In genomic region chr1:161791854-161792686, GRCm38 (mm10) we compare ENCODE assay signal across 21 mouse cellular contexts. TPM values are rescaled to one million over a fixed set of nuclear protein-coding genes. Genes with fewer than 3 reads are reported as not detected.
DNase-seq lines count a peak whose midpoint lies in the region; ATAC-seq and TF ChIP-seq lines count a peak whose summit lies in the region.
"Had no signal": no experiment of that assay in that cellular context is flagged by ENCODE, and none has a peak within 500 bp of the region (broad histone marks: within the 10 kb centered on the region; RNA-seq: fewer than 3 reads in every experiment).

No protein-coding gene starts in this region.

- H3K27me3 ChIP-seq in intestine, embryonic 15.5 days (replicated peaks) = no peaks in the 10 kb centered on the region
- H3K27me3 ChIP-seq in intestine, postnatal 0 days (replicated peaks; ENCODE audit: control insufficient read depth, insufficient read depth, low read length) = no peaks in the 10 kb centered on the region
- no peaks in the 10 kb centered on the region for H3K27me3 ChIP-seq in liver, embryonic 11.5 days (replicated peaks; ENCODE audit: control insufficient read depth, insufficient read depth, low read length)
- H3K27me3 ChIP-seq: forebrain, embryonic 15.5 days; limb, embryonic 15.5 days; midbrain, embryonic 12.5 days had no signal

- H3K36me3 ChIP-seq in intestine, embryonic 15.5 days = no peaks in the 10 kb centered on the region
- H3K36me3 ChIP-seq in intestine, postnatal 0 days (ENCODE audit: control insufficient read depth, insufficient read depth) = no peaks in the 10 kb centered on the region
- no peaks in the 10 kb centered on the region for H3K36me3 ChIP-seq in liver, embryonic 11.5 days (ENCODE audit: control insufficient read depth, insufficient read depth, low read length)
- H3K36me3 ChIP-seq: forebrain, embryonic 15.5 days; limb, embryonic 15.5 days; midbrain, embryonic 12.5 days had no signal

- no peak for TF ChIP-seq CTCF in intestine, postnatal 0 days (IDR thresholded peaks at IDR 0.05; ENCODE audit: low read depth)

- H3K4me3 ChIP-seq in intestine, embryonic 15.5 days (replicated peaks) = no peak overlapping the region
- H3K4me3 ChIP-seq in intestine, postnatal 0 days (ENCODE audit: low read depth, low read length) = no peak overlapping the region
- H3K4me3 ChIP-seq in liver, embryonic 11.5 days (ENCODE audit: low read depth, low read length) = no peak overlapping the region
- H3K4me3 ChIP-seq: forebrain, embryonic 15.5 days; limb, embryonic 15.5 days; midbrain, embryonic 12.5 days had no signal

- DNase-seq in liver, embryonic 11.5 days (ENCODE audit: low spot score) = no peak
- no peak for DNase-seq in kidney, adult 9 months
- DNase-seq in left cerebral cortex, postnatal 10 days (ENCODE audit: extremely low spot score in 1 of 2, low spot score in 2 of 2) = no peak
- DNase-seq in frontal cortex, adult 2 months (ENCODE audit: extremely low spot score in 1 of 2, low spot score in 1 of 2) = no peak
- DNase-seq: cerebellum, postnatal 14 days; kidney, postnatal 10 days; layer of hippocampus, adult 9-11 months; lung, postnatal 36 days; right cerebral cortex, postnatal 4 days; thymus, adult 2 months had no signal

- WGBS in intestine, embryonic 15.5 days = 88% methylated on average over 8 of the region's 8 CpGs
- 84% methylated on average over 8 of the region's 8 CpGs for WGBS in intestine, postnatal 0 days
- WGBS in liver, embryonic 11.5 days = 64% methylated on average over 8 of the region's 8 CpGs

- no peak overlapping the region for H3K9ac ChIP-seq in intestine, embryonic 15.5 days
- no peak overlapping the region for H3K9ac ChIP-seq in intestine, postnatal 0 days (ENCODE audit: low read depth, low read length)
- H3K9ac ChIP-seq in liver, embryonic 11.5 days (ENCODE audit: low read depth, low read length) = no peak overlapping the region
- H3K9ac ChIP-seq: forebrain, embryonic 15.5 days; limb, embryonic 15.5 days; midbrain, embryonic 12.5 days had no signal

- H3K4me1 ChIP-seq in intestine, embryonic 15.5 days (replicated peaks) = no peaks in the 10 kb centered on the region
- H3K4me1 ChIP-seq in intestine, postnatal 0 days (replicated peaks; ENCODE audit: control insufficient read depth, insufficient read depth, low read length) = no peaks in the 10 kb centered on the region
- H3K4me1 ChIP-seq in liver, embryonic 11.5 days (replicated peaks; ENCODE audit: control insufficient read depth, insufficient read depth, low read length) = peaks cover 13% of the 10 kb centered on the region
- H3K4me1 ChIP-seq: forebrain, embryonic 15.5 days; limb, embryonic 15.5 days; midbrain, embryonic 12.5 days had no signal

- H3K27ac ChIP-seq in intestine, embryonic 15.5 days = no peak overlapping the region
- no peak overlapping the region for H3K27ac ChIP-seq in intestine, postnatal 0 days (ENCODE audit: low read depth, low read length)
- peak overlapping the region; percentile 78 for H3K27ac ChIP-seq in liver, embryonic 11.5 days (ENCODE audit: low read depth, low read length)
- H3K27ac ChIP-seq: forebrain, embryonic 15.5 days; limb, embryonic 15.5 days; midbrain, embryonic 12.5 days had no signal

- H3K4me2 ChIP-seq in intestine, embryonic 15.5 days (replicated peaks) = no peak overlapping the region
- no peak overlapping the region for H3K4me2 ChIP-seq in intestine, postnatal 0 days (replicated peaks; ENCODE audit: low read depth)
- H3K4me2 ChIP-seq in liver, embryonic 11.5 days = peak overlapping the region; percentile 54
- H3K4me2 ChIP-seq: forebrain, embryonic 15.5 days; limb, embryonic 15.5 days; midbrain, embryonic 12.5 days had no signal

- intact Hi-C loops in left cerebral cortex, postnatal 10 days (cut with DNase I) = no loop called here

- ATAC-seq in intestine, embryonic 15.5 days = peak; percentile 34; the same call in 1 of the 2 replicates
- no peak for ATAC-seq in intestine, postnatal 0 days
- ATAC-seq in common myeloid progenitor, adult 5-6 weeks (replicated peaks; ENCODE audit: low read depth, poor library complexity, severe bottlenecking) = 0 out of 2 replicates have a peak, but pooled peaks have one; percentile 35
- ATAC-seq in liver, embryonic 11.5 days (replicated peaks; ENCODE audit: low FRiP score) = peak; percentile 95
- peak; percentile 72 for ATAC-seq in megakaryocyte-erythroid progenitor cell, adult 5-6 weeks (replicated peaks; ENCODE audit: low FRiP score, low TSS enrichment, poor library complexity, severe bottlenecking)
- ATAC-seq: forebrain, embryonic 15.5 days had no signal

- no peaks in the 10 kb centered on the region for H3K9me3 ChIP-seq in intestine, embryonic 15.5 days
- H3K9me3 ChIP-seq in intestine, postnatal 0 days (ENCODE audit: control insufficient read depth) = no peaks in the 10 kb centered on the region
- no peaks in the 10 kb centered on the region for H3K9me3 ChIP-seq in liver, embryonic 11.5 days (ENCODE audit: control insufficient read depth, low read length)
- H3K9me3 ChIP-seq: forebrain, embryonic 15.5 days; limb, embryonic 15.5 days; midbrain, embryonic 12.5 days had no signal

RNA-seq across cellular contexts. Expression of gene Fasl, which starts 3.8 kb away (rescaled TPM):
- not detected in 2 replicates for polyA plus RNA-seq in intestine, embryonic 15.5 days (2015; fragmentation: Nextera tagmentation; extraction: Ambion mirVana)
- not detected in 2 replicates for polyA plus RNA-seq in intestine, postnatal 0 days (2015; fragmentation: Nextera tagmentation; extraction: Ambion mirVana)
- total RNA-seq in common myeloid progenitor, adult 5-6 weeks (2017) = not detected in 2 replicates
- polyA plus RNA-seq in liver, embryonic 11.5 days (2014; fragmentation: Nextera tagmentation; extraction: Ambion mirVana) = not detected in 2 replicates
- not detected in 2 replicates for total RNA-seq in megakaryocyte-erythroid progenitor cell, adult 5-6 weeks (2014; fragmentation: Nextera tagmentation)
- 3.2 TPM in 1 of 2 replicates, not detected in the other for total RNA-seq in megakaryocyte-erythroid progenitor cell, adult 5-6 weeks (2017)
- total RNA-seq in left cerebral cortex, postnatal 10 days (2021) = under 1 TPM in 1 of 2 experiments, not detected in 1; 0.36 TPM
- polyA plus RNA-seq in frontal cortex, adult 2 months (2012; rRNA removed) = 0.15 and 0.32 TPM in 2 replicates
- total RNA-seq: adrenal gland, postnatal 4 days; gastrocnemius, postnatal 4 days had no signal
- polyA plus RNA-seq: heart, embryonic 14.5 days; intestine, embryonic 14.5 days; limb, embryonic 15.5 days; midbrain, embryonic 12.5 days had no signal
